Mouse (Mus musculus): ENCODE data around the gene Crb2. TPM values are rescaled to one million over a fixed set of nuclear protein-coding genes. Genes with fewer than 3 reads are reported as not detected.
A peak's percentile ranks its signal among the peaks of the same experiment; 100 is the strongest.

The Crb2 gene
- polyA plus RNA-seq, 1 experiment from 2014 or later = 2.2 TPM

GRCm38 (mm10) chr2:37789029-37789428, 13.0 kb downstream of the Crb2 start:
- Histone ChIP-seq H3K4me3 (ENCODE audit: control insufficient read depth in 1 of 2, insufficient read depth in 1 of 2, low read depth in 1 of 2, low read length in 2 of 2) (no peak overlapping the region), H3K4me2 (ENCODE audit: low read length) (no peak overlapping the region), H3K9me3 (ENCODE audit: control insufficient read depth, low read length) (no peaks in the 10 kb centered on the region), H3K27me3 (ENCODE audit: control insufficient read depth, insufficient read depth, low read length) (peaks cover 24% of the 10 kb centered on the region), H3K27ac (replicated peaks in 1 of 2; ENCODE audit: control insufficient read depth in 1 of 2, insufficient read depth in 1 of 2, low read depth in 2 of 2, low read length in 2 of 2) (no peak overlapping the region), H3K4me1 (ENCODE audit: control insufficient read depth in 2 of 2, insufficient read depth in 2 of 2, low read length in 2 of 2) (peaks cover 21 to 24% of the 10 kb centered on the region in 2 experiments), H3K9ac (ENCODE audit: low read length) (no peak overlapping the region), H3K36me3 (ENCODE audit: control insufficient read depth, insufficient read depth, low read length) (no peaks in the 10 kb centered on the region)
- WGBS = 83% methylated on average over 5 of the region's 5 CpGs
- ATAC-seq (ENCODE audit: insufficient number of reproducible peaks, insufficient read depth, low FRiP score, low read depth) = no peak

- H3K27ac ChIP-seq (replicated peaks in 1 of 2; ENCODE audit: control insufficient read depth in 1 of 2, insufficient read depth in 1 of 2, low read depth in 2 of 2, low read length in 2 of 2) = no peak overlapping the region
- 78% methylated on average over 10 of the region's 10 CpGs for WGBS
- peaks cover 26% of the 10 kb centered on the region in 2 experiments for H3K4me1 ChIP-seq (ENCODE audit: control insufficient read depth in 2 of 2, insufficient read depth in 2 of 2, low read length in 2 of 2)
- H3K9ac ChIP-seq (ENCODE audit: low read length) = no peak overlapping the region
- H3K4me2 ChIP-seq (ENCODE audit: low read length) = no peak overlapping the region
- ATAC-seq (ENCODE audit: insufficient number of reproducible peaks, insufficient read depth, low FRiP score, low read depth) = no peak
- H3K4me3 ChIP-seq (ENCODE audit: control insufficient read depth in 1 of 2, insufficient read depth in 1 of 2, low read depth in 1 of 2, low read length in 2 of 2) = no peak overlapping the region
- peaks cover 24% of the 10 kb centered on the region for H3K27me3 ChIP-seq (ENCODE audit: control insufficient read depth, insufficient read depth, low read length)
- H3K36me3 ChIP-seq (ENCODE audit: control insufficient read depth, insufficient read depth, low read length) = no peaks in the 10 kb centered on the region
- no peaks in the 10 kb centered on the region for H3K9me3 ChIP-seq (ENCODE audit: control insufficient read depth, low read length)
Measured at GRCm38 (mm10) chr2:37789995-37790394, 13.9 kb downstream of the Crb2 start.

- 90% methylated on average over 14 of the region's 14 CpGs for WGBS
- Histone ChIP-seq H3K4me3 (ENCODE audit: control insufficient read depth in 1 of 2, insufficient read depth in 1 of 2, low read depth in 1 of 2, low read length in 2 of 2) (no peak overlapping the region), H3K4me1 (ENCODE audit: control insufficient read depth in 2 of 2, insufficient read depth in 2 of 2, low read length in 2 of 2) (peaks cover 28 to 31% of the 10 kb centered on the region in 2 experiments), H3K27ac (replicated peaks in 1 of 2; ENCODE audit: control insufficient read depth in 1 of 2, insufficient read depth in 1 of 2, low read depth in 2 of 2, low read length in 2 of 2) (no peak overlapping the region), H3K9ac (ENCODE audit: low read length) (no peak overlapping the region), H3K4me2 (ENCODE audit: low read length) (no peak overlapping the region), H3K27me3 (ENCODE audit: control insufficient read depth, insufficient read depth, low read length) (peaks cover 24% of the 10 kb centered on the region), H3K36me3 (ENCODE audit: control insufficient read depth, insufficient read depth, low read length) (no peaks in the 10 kb centered on the region), H3K9me3 (ENCODE audit: control insufficient read depth, low read length) (no peaks in the 10 kb centered on the region)
- ATAC-seq (ENCODE audit: insufficient number of reproducible peaks, insufficient read depth, low FRiP score, low read depth) = no peak
Measured at GRCm38 (mm10) chr2:37790738-37791137, 14.7 kb downstream of the Crb2 start.

- 74% methylated on average over 4 of the region's 4 CpGs for WGBS
- no peak for ATAC-seq (ENCODE audit: insufficient number of reproducible peaks, insufficient read depth, low FRiP score, low read depth)
- H3K9ac ChIP-seq (ENCODE audit: low read length) = no peak overlapping the region
- H3K4me2 ChIP-seq (ENCODE audit: low read length) = no peak overlapping the region
- H3K9me3 ChIP-seq (ENCODE audit: control insufficient read depth, low read length) = no peaks in the 10 kb centered on the region
- H3K4me1 ChIP-seq (ENCODE audit: control insufficient read depth in 2 of 2, insufficient read depth in 2 of 2, low read length in 2 of 2) = peaks cover 29 to 36% of the 10 kb centered on the region in 2 experiments
- H3K36me3 ChIP-seq (ENCODE audit: control insufficient read depth, insufficient read depth, low read length) = no peaks in the 10 kb centered on the region
- H3K27ac ChIP-seq (replicated peaks in 1 of 2; ENCODE audit: control insufficient read depth in 1 of 2, insufficient read depth in 1 of 2, low read depth in 2 of 2, low read length in 2 of 2) = no peak overlapping the region
- H3K27me3 ChIP-seq (ENCODE audit: control insufficient read depth, insufficient read depth, low read length) = peaks cover 21% of the 10 kb centered on the region
- H3K4me3 ChIP-seq (ENCODE audit: control insufficient read depth in 1 of 2, insufficient read depth in 1 of 2, low read depth in 1 of 2, low read length in 2 of 2) = no peak overlapping the region
Measured at GRCm38 (mm10) chr2:37791340-37791739, 15.3 kb downstream of the Crb2 start.

GRCm38 (mm10) chr2:37796021-37796420, 20.0 kb downstream of the Crb2 start:
- Histone ChIP-seq H3K27me3 (ENCODE audit: control insufficient read depth, insufficient read depth, low read length) (peaks cover 15% of the 10 kb centered on the region), H3K36me3 (ENCODE audit: control insufficient read depth, insufficient read depth, low read length) (peaks cover 4% of the 10 kb centered on the region; the same call in 1 of the 2 replicates), H3K4me2 (ENCODE audit: low read length) (0 out of 2 replicates have a peak overlapping the region, but pooled peaks have one; percentile 23), H3K4me1 (ENCODE audit: control insufficient read depth in 2 of 2, insufficient read depth in 2 of 2, low read length in 2 of 2) (peaks cover 15 to 32% of the 10 kb centered on the region in 2 experiments), H3K9me3 (ENCODE audit: control insufficient read depth, low read length) (no peaks in the 10 kb centered on the region), H3K9ac (ENCODE audit: low read length) (no peak overlapping the region), H3K27ac (replicated peaks in 1 of 2; ENCODE audit: control insufficient read depth in 1 of 2, insufficient read depth in 1 of 2, low read depth in 2 of 2, low read length in 2 of 2) (peak overlapping the region; percentile 39 to 60), H3K4me3 (ENCODE audit: control insufficient read depth in 1 of 2, insufficient read depth in 1 of 2, low read depth in 1 of 2, low read length in 2 of 2) (no peak overlapping the region)
- no peak for ATAC-seq (ENCODE audit: insufficient number of reproducible peaks, insufficient read depth, low FRiP score, low read depth)
- 21% methylated on average over 1 of the region's 1 CpGs for WGBS

- 82% methylated on average over 4 of the region's 4 CpGs for WGBS
- Histone ChIP-seq H3K36me3 (ENCODE audit: control insufficient read depth, insufficient read depth, low read length) (peaks cover 4% of the 10 kb centered on the region; the same call in 1 of the 2 replicates), H3K27me3 (ENCODE audit: control insufficient read depth, insufficient read depth, low read length) (peaks cover 13% of the 10 kb centered on the region), H3K4me1 (ENCODE audit: control insufficient read depth in 2 of 2, insufficient read depth in 2 of 2, low read length in 2 of 2) (peaks cover 15 to 32% of the 10 kb centered on the region in 2 experiments), H3K4me2 (ENCODE audit: low read length) (no peak overlapping the region), H3K27ac (replicated peaks in 1 of 2; ENCODE audit: control insufficient read depth in 1 of 2, insufficient read depth in 1 of 2, low read depth in 2 of 2, low read length in 2 of 2) (no peak overlapping the region), H3K9ac (ENCODE audit: low read length) (no peak overlapping the region), H3K4me3 (ENCODE audit: control insufficient read depth in 1 of 2, insufficient read depth in 1 of 2, low read depth in 1 of 2, low read length in 2 of 2) (no peak overlapping the region), H3K9me3 (ENCODE audit: control insufficient read depth, low read length) (no peaks in the 10 kb centered on the region)
- ATAC-seq (ENCODE audit: insufficient number of reproducible peaks, insufficient read depth, low FRiP score, low read depth) = no peak
Measured at GRCm38 (mm10) chr2:37797046-37797445, 21.0 kb downstream of the Crb2 start.

GRCm38 (mm10) chr2:37799137-37799536, 23.1 kb downstream of the Crb2 start:
- H3K9me3 ChIP-seq (ENCODE audit: control insufficient read depth, low read length) = no peaks in the 10 kb centered on the region
- no peaks in the 10 kb centered on the region for H3K27me3 ChIP-seq (ENCODE audit: control insufficient read depth, insufficient read depth, low read length)
- no peak for ATAC-seq (ENCODE audit: insufficient number of reproducible peaks, insufficient read depth, low FRiP score, low read depth)
- 51% methylated on average over 6 of the region's 6 CpGs for WGBS
- H3K36me3 ChIP-seq (ENCODE audit: control insufficient read depth, insufficient read depth, low read length) = peaks cover 4% of the 10 kb centered on the region; the same call in 1 of the 2 replicates
- H3K4me2 ChIP-seq (ENCODE audit: low read length) = no peak overlapping the region
- H3K4me1 ChIP-seq (ENCODE audit: control insufficient read depth in 2 of 2, insufficient read depth in 2 of 2, low read length in 2 of 2) = peaks cover 14 to 29% of the 10 kb centered on the region in 2 experiments
- H3K4me3 ChIP-seq (ENCODE audit: control insufficient read depth in 1 of 2, insufficient read depth in 1 of 2, low read depth in 1 of 2, low read length in 2 of 2) = no peak overlapping the region
- H3K27ac ChIP-seq (replicated peaks in 1 of 2; ENCODE audit: control insufficient read depth in 1 of 2, insufficient read depth in 1 of 2, low read depth in 2 of 2, low read length in 2 of 2) = no peak overlapping the region
- 0 out of 2 replicates have a peak overlapping the region, but pooled peaks have one; percentile 17 for H3K9ac ChIP-seq (ENCODE audit: low read length)

- no peak overlapping the region for H3K9ac ChIP-seq (ENCODE audit: low read length)
Measured at GRCm38 (mm10) chr2:37801687-37802086, 25.6 kb downstream of the Crb2 start.

More at GRCm38 (mm10) chr2:37801687-37802086, 25.6 kb downstream of the Crb2 start:
- H3K9me3 ChIP-seq (ENCODE audit: control insufficient read depth, low read length) = no peaks in the 10 kb centered on the region
- H3K27ac ChIP-seq (replicated peaks in 1 of 2; ENCODE audit: control insufficient read depth in 1 of 2, insufficient read depth in 1 of 2, low read depth in 2 of 2, low read length in 2 of 2) = no peak overlapping the region
- H3K27me3 ChIP-seq (ENCODE audit: control insufficient read depth, insufficient read depth, low read length) = no peaks in the 10 kb centered on the region
- 76% methylated on average over 4 of the region's 4 CpGs for WGBS
- peaks cover 4% of the 10 kb centered on the region; the same call in 1 of the 2 replicates for H3K36me3 ChIP-seq (ENCODE audit: control insufficient read depth, insufficient read depth, low read length)
- H3K4me3 ChIP-seq (ENCODE audit: control insufficient read depth in 1 of 2, insufficient read depth in 1 of 2, low read depth in 1 of 2, low read length in 2 of 2) = no peak overlapping the region
- no peak for ATAC-seq (ENCODE audit: insufficient number of reproducible peaks, insufficient read depth, low FRiP score, low read depth)
- H3K4me1 ChIP-seq (ENCODE audit: control insufficient read depth in 2 of 2, insufficient read depth in 2 of 2, low read length in 2 of 2) = peaks cover under 1 to 12% of the 10 kb centered on the region in 2 experiments; a peak in 3 of 4 replicates
- H3K4me2 ChIP-seq (ENCODE audit: low read length) = no peak overlapping the region

Data from heart, embryonic 14.5 days (tissue).